Mouse (Mus musculus): ENCODE data around the gene Jdp2. TPM values are rescaled to one million over a fixed set of nuclear protein-coding genes. Genes with fewer than 3 reads are reported as not detected.
A peak's percentile ranks its signal among the peaks of the same experiment; 100 is the strongest.

The Jdp2 gene
- total RNA-seq, 1 experiment from 2014 or later, result 16.7 TPM

DNA sequence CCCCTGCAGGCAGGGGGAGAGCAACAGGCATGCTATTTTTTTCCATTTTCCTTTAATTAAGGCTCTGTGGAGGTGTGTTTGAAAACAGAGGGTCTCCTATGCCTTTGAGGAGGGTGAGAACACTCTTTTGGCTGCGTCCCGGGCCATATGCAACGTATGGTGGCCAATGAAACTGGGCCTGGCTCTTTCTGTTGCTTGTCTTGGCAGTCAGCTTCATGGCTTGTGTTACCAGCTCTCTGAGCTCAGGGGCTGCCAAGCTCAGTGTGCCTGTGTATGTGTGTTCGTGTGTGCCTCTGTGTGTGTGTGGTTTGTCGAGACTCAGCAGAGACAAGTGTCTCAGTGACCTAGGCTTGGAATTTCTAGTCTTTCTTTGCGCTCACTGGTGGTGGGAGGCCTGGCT lies 2.7 kb downstream of the Jdp2 start:
- no peak for DNase-seq

DNA sequence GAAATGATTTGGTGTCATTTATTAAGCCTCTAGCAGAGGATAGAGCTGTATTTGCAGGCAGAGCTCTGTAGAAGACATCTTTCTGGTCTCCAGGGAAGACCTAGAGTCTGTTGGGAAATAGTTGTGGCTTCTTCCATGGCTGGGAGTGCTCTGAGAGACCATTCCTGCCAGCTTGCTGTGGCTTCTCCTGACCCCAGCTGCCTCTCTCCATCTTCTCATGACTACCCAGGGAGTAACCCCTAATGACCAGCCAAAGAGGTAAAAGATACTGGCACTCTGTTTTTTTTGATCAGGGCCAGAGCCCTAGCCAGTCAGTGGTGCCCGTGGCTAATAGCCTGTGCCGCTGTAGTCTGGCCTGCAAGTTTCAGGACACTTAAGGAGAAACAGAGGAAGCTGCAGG lies 3.3 kb downstream of the Jdp2 start:
- DNase-seq, result no peak

DNA sequence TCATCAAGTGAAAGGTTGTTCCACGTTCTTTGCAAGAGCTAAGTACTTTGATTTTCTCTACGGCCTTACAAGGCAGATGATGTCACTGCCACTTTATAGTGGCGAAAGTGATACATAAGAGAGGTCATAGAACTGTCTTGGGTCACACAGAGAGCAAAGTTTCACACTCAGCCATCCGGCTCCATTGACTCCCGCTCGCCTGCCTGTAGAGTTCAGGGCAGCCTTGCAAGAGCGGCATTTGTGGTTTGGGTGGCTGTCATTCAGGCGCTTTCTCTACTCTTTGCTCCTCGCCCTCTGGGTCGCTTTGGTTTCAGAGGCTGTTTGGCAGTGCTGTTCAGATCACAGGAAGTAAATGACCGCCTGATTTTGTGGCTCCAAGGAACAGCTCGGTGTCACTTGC lies 4.0 kb downstream of the Jdp2 start:
- DNase-seq, result no peak

DNA sequence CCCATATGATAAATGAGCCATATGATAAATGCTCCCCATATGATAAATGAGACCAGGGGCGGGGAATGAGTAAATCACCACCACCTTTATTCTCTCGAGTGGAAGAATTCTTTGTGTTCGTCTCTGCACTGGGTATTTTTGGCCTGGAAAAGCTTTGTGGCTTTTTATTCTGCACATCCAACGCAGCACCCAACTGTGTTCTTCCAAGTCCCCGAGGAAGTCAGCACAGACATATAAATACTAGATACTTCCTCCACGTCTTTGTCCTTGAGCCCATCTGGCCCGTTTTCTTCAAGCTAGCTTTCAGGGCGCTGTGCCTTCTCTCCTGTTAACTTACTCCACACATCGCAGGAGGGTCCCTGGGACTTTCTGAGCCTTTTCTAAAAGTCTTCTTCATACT lies 4.9 kb downstream of the Jdp2 start:
- DNase-seq, result no peak

DNA sequence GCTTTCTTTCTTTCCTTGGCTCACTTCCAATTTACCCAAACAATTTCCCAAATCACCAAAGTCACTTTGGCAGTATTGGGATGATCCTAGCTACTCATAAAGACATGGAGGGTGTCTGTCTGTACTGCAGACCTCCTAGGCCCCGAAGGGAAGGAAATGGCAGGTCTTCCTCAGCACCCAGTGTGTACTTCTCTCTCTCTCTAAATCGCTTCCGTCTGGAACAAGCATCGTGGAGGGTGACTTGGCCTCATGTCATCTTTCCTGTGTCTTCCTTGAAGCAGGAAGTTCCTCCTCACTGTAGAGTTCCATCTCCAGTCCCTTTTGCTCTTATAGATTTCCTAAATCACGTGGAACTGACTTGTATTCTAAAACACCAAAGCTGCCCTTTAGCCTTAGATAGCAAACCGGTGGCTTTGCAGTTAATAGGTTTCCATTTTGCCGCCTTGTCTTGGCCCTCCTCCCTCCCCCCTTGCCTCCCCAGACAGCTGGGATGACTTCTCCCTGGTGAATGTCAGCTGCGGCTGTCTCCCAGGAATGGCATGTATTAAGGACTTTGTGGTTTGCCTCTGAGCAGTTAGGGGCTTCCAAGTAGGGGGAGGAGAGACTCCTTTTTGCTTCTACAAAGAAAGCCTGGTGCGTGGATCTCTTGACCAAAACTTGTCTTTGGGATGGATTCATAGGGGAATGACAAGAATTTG lies 5.6 kb downstream of the Jdp2 start:
- no peak for DNase-seq

DNA sequence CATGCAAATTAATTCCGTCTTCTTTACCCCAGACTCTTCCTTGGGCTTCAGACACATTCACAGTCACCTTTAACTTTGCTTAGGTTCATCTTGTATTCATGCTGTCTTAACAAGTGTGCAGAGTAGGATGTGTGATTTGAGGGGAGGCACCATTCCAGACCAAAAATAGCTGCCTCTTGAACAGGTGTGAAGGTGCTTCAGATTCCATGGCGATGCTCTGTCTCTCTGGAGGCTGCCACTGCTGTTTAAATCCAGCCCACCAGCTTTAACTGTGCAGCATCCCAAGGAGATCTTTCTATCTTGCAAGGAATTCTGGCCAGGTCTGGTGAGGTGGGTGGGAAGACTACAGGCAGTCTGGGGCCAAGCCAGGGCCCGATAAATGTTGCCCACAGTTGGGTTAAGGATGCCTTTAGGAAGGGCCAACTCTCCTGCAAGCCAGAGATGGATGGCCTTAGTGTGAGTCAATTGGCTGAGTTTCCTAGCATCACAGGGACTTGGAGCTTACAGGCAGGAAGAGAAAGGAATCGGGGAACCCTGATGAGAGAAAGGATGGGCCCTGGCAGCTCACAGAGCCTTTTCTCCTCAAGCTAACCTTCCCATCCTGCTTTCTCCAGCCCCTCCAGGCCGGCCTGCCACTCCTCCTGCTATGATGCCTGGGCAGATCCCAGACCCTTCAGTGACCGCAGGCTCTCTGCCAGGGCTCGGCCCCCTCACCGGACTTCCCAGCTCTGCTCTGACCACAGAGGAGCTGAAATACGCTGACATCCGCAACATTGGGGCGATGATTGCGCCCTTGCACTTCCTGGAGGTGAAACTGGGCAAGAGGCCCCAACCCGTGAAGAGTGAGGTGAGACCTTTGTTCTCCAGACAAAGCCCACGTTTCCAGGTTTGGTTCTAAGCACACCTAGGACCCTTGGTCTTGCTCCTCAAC lies 9.0 kb downstream of the Jdp2 start:
- DNase-seq, result no peak

DNA sequence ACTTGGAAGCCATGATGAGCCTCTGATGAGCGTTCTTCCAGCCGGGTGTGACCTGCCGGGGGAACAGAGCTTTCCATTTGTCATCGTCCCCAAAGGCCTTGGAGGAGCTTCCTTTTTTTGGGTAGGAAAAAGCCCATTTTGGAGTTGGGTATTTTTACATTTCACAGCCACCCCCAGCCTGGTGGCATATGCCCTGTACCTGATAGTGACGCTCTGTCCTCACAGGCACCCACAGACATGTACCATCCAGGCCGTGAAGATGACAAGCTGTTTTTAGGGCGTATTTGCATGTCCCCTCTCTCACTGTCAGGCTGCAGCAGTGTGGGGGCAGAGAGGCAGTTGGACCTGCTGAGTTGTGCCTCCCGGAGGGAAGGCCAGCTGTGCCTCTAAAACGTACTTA lies 11.3 kb downstream of the Jdp2 start:
- DNase-seq, result no peak

DNA sequence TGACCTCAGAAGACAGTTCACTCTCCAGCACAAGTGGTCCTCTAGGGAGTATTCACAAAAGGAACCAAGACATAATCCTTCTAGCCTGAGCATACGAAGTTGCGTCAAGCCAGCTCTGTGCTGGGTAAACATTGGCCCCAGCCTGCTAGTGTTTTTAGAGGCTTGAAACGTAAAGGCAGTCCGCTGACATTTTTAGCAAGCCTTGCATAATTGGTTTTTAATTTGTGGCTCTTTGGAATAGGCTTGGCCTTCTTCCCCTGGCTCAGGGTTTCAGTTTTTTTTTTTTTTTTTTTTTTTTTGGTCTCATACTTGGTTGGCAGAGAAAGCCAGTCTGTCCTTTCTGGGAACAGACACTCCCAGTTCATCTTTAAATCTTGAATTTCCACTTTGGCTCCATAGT lies 15.3 kb downstream of the Jdp2 start:
- no peak for DNase-seq

DNA sequence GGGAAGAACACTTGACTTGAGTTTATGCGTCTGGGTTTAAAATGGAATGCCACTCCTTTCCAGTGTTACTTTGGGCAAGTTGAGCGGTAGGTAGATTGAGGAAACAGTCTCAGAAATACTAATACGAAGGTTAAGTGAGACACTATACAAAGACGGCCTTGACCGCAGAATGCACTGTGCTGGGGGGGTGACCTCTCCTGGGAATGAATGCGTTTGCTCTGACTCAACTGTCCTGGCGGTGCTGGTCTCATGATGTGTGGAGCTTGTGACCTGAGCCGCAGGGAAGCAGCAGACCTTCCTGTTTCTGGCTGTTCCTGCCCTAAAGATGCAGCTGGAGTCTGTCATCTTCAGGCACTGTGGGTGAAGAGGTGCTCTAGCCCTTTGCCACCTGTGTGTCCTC lies 16.7 kb downstream of the Jdp2 start:
- DNase-seq, result no peak

DNA sequence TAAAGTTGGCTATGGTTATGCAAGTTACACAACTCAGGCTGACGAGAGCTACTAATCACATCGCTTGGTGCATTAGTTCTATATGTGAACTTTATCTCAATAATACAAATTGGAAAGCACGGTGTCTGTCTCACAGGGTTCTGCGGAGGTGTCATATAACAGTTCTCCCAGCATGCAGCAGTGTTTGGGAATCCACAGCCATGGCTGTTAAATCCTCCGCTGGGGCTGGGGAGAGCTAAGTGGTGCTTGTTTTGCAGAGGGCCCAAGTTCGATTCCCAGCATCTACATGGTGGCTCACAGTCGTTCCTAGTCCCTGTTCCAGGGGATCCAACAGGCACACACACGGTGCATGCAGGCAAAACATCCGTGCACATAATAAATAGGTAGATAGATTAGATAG lies 19.1 kb downstream of the Jdp2 start:
- no peak for DNase-seq

DNA sequence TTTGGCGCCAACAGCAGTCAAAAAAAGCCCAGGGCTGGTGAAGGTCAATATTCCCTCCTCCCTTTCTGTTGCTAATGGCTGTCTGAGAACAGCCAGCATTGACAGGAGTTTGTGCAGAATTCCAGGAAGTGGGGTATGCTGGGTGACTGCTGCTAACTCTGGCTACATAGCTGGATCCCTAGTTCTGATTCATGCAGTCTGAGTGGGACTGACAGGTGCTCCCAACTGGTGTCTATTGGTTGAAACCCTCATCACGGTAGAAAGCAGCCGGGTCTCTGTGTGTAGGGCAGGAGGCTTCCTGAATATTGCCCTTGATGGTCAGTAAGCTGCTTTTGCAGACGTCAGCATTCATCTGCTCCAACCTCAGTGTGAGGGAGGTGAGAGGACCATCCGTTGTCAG lies 19.6 kb downstream of the Jdp2 start:
- no peak for DNase-seq

DNA sequence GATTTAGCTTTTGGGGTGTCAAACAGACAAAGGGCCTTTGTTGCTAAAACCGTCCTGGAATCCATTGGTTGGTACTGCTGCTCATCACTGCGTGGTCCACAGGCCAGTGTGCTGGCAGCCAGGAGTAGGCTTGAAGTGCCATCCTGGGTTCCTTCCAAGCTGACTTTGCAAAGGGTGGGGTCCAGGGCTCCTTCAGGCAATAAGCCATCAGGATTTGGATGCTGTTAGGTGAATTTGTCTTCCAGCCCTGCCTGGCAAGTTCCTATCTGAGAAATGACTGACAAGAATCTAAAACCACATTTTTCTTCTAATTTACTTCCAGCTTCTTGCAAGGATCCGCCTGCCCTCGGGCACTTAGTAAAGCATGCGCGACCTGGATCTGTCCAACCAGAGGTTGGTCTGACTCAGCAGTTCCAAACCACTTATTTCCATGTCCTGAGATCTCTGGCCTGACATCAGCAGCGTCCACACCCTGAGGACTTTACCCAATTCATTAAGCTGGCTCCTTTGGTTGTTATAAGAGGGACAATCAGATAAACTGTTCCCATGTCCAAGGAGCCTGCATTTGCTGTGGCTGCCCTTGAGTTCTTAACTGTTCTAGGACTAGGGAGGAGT lies 20.6 kb downstream of the Jdp2 start:
- DNase-seq, result peak; percentile 23

DNA sequence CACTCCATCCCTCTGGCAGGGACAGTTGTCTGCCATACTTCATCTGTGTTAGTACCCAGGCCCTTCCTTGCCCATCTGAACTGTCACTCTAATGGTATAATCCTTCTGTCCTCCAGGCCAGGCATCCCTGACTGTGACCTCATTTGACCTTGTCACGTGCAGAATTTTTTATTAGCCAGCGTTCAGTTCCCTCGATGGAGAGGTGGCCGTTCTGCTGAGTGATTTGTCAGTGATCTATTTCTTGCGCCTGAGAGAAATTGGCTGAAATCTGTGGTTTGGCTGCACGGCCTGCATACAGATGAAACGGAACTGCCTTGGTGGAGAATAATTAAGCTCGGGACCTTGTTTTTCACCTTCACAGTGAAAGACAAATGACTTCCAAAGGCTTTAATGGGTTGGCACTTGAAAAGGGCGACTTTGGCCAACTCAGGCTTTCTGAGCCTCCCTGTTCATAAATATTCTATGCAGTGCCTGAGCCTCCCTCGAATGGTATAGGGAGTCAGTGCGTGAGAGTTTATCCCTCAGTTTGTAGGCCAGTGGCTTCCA lies 21.1 kb downstream of the Jdp2 start:
- DNase-seq, result peak; percentile 26

DNA sequence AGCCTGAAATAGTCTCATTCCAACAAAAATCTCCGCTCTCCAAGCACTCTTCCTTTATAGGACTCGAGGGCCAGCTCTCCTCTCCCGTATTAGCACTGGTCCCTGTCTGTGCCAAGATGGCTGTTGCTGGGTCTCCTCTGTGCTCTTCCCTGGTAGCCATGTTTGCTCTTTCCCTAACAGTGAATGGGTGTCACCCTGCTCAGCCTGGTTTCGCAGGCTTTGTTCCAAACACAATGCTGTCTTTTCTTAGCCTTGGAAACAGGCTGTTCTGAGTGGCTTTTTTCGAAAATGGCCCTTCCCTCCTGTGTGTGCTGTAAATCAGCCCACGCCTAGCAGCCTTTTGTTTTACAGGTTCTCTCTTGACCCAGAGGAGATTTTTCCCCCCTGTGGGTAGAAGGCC lies 22.2 kb downstream of the Jdp2 start:
- DNase-seq, result no peak

DNA sequence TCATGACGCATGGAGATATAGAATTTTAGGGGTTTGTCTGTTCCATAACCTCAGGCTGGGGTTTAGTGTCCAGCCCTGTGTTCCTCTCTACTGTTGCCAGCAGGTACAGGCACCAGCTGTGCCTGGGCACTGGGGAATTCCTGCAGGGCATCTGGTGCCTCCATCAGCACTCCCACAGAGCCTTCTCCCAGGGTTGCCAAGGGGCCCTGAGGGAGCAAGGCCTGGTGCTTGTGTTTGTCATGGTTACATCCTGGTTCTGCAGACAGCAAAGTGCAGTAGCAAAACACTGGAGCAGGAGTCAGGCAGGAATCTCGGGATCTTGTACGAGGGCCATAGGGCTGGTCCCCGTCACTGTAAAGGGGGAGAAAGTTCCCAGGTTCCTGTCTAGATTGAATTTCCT lies 22.8 kb downstream of the Jdp2 start:
- DNase-seq, result peak; percentile 45

DNA sequence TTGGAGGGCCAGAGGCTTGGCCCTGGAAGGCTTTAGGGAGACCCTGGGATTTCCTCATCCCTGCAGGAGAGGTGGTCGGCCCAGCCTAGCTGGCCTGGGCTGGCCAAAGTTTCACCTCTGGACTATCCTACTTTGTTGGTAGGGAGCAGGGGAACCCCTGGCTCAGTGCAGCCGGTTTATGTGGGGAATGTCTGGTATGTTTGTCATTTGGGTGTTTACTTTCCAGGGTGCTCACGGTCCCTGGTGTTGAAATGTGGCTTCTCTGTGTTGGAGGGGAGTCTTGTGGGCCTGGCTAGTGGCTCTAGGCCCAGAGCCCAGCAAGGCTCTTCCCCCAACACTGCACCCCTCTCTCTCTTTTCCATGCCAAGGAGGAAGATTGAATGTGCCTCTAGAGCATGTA lies 24.9 kb downstream of the Jdp2 start:
- DNase-seq, result no peak

DNA sequence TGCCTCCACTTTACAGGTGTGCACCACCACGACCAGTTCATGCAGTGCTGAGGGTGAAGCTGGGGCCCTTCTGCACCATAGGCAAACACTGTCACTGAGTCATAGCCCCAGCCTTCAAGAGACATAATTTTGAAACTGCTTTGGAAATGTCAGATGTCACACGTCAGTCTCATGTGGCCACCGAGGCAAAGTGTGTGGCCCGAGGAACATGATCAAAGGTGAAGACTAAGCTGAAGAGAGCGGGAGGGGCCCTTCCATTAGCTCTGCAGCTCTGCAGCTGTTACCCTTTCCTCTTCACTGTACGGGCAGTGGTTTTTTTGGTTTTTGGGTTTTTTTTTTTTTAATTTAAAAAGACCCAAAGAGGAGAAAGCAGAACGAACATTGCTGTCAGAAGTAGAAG lies 25.8 kb downstream of the Jdp2 start:
- DNase-seq, result peak; percentile 31

DNA sequence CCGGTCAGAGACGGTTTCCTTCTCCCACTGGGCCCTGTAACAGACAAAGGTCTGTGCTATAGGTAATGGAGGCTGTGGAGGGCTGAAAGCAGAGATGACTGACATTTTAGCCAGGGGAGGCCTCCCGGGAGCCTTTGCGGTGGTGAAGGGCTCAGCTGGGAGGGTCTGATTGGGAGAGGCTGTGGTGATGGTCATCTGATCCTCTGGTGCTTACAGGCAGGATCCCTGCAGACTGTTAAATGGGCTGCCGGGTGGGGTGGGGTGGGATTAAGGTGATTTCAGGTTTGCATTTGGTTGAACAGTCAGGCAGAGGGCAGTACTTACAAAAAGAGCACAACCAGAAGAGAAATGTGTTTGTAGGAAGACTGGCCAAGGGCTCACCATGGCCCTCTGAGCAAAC lies 27.0 kb downstream of the Jdp2 start:
- DNase-seq, result no peak

DNA sequence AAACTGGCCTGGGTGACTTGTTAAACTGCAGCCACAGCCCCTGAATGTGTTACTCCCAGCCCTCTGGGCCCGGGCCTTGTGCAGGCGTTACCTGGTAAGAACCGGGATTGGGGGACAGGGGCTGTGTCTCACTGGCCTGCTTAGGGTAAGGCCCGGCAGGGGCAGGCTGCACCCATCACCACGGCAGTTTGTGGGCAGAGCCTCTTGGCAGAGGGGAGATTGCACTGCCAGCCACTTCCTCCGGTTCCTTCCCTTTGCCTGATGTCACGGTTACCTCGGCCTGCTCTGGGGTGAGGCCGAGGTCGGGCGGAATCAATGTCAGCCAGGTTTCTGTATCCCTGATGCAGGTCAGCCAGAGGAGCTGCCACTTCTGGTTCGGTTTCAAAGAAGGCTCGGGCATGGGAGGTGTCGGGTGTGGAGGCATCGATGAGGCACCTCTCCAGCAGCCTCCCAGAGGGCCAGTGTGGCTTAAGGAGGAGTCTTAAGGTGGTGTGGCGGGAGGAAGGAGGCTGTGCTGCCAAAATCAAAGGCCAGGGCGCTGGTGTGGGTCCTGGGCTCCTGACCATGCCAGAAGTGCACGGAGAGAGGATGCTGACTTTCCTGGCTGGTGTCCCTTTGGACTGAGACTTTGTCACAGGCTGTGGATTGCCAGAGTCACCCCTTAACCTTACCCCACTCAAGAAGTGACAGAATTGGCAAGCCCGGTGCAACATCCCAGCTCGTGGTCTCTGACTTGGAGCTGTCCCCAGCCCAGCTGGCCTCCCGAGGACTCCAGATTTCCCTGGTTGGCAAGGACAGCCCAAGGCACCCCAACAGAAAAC lies 31.0 kb downstream of the Jdp2 start:
- peak; percentile 71 for DNase-seq

DNA sequence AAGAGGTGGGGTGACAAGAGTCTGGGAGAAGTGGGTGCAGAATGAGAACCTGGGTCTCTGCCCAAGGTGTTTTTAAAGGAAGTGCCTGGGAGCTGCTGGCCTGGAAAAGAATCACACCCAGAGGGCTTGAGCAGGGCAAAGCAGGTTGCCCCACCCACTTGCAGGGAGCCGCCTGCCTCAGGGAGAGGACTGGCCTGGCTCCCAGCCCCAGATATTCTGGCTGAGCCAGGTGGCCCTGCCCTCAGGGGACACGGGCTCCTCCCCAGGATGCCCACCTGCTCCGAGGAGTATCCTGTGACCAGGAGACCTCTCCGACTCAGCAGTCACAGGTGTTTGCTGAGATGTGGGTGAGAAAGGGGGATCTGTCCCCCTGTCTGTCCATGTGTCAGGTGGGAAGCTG lies 32.4 kb downstream of the Jdp2 start:
- DNase-seq, result peak; percentile 18

DNA sequence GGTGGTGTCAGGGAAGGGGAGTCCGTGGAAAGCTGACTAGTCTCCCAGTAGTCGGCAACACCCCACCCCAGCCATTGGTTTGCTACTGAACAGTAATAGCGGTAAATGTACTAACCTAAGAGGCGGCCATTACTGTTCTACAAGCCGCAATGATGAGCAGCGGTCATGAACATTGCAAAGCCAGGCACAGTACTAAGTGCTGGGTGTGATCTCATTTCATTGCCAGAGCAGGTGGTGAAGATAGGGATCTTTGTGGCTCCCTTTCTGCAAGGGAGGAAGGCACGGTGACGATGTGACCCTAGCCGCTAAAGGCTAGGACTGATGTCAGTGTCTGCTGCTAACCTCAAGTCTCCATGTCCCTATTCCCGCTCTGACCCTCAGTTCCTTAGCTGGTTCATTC lies 33.5 kb downstream of the Jdp2 start:
- no peak for DNase-seq

DNA sequence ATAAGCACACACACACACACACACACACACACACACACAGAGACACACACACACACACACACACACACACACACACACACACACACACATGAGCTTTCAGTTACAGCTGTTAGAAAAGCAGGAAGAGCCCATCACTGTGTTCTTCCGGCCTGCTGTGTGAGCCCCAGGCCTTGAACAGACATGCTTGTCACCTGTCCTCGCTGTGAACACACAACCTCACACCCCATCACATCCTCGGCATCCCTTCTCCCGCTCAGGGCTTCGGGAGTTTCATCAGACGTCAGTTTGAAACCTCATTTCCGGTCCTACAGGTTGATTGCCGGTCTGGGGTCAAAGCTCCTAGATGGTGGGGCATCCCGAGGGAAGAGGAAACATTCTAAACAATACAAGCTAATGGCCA lies 39.1 kb downstream of the Jdp2 start:
- DNase-seq, result no peak
